Mouse (Mus musculus) heart, embryonic 15.5 days (tissue): ENCODE measurements around the gene Dennd6b. TPM values are rescaled to one million over a fixed set of nuclear protein-coding genes. Genes with fewer than 3 reads are reported as not detected.
A peak's percentile ranks its signal among the peaks of the same experiment; 100 is the strongest.

Source experiments
- ATAC-seq: fragments of 200-750 bp; cut with Nextera tagmentation; replicated peaks from 2 replicates; pipeline ENCODE4 v1.8.0; 2017; ENCODE audit warnings: low read depth, moderate TSS enrichment; ENCODE audit not compliant: insufficient number of reproducible peaks, insufficient read depth, low FRiP score
- H3K27ac ChIP-seq: fragments of 300-500 bp; sonication (generic); 2 replicates; pipeline ENCODE4 v1.5.1; 2015; ENCODE audit warnings: mild to moderate bottlenecking, inconsistent platforms
- H3K27me3 ChIP-seq: fragments of 300-500 bp; sonication (generic); 2 replicates; pipeline ENCODE4 v1.6.1; 2015; ENCODE audit warnings: inconsistent platforms
- H3K36me3 ChIP-seq: fragments of 300-500 bp; sonication (generic); 2 replicates; pipeline ENCODE4 v1.6.1; 2015; ENCODE audit warnings: mild to moderate bottlenecking, inconsistent platforms
- H3K4me1 ChIP-seq: fragments of 300-500 bp; sonication (generic); replicated peaks from 2 replicates; pipeline ENCODE4 v1.6.1; 2015; ENCODE audit warnings: inconsistent platforms
- H3K4me2 ChIP-seq: fragments of 300-500 bp; sonication (generic); 2 replicates; pipeline ENCODE4 v1.6.1; 2015; ENCODE audit warnings: inconsistent platforms, mild to moderate bottlenecking, moderate library complexity
- H3K4me3 ChIP-seq: fragments of 300-500 bp; sonication (generic); 2 replicates; pipeline ENCODE4 v1.5.1; 2015; ENCODE audit warnings: mild to moderate bottlenecking, inconsistent platforms
- H3K9ac ChIP-seq: fragments of 300-500 bp; sonication (generic); 2 replicates; pipeline ENCODE4 v1.6.1; 2015; ENCODE audit warnings: mild to moderate bottlenecking, inconsistent platforms
- H3K9me3 ChIP-seq: fragments of 300-500 bp; sonication (generic); replicated peaks from 2 replicates; pipeline ENCODE4 v1.6.1; 2016; ENCODE audit warnings: inconsistent platforms
- WGBS: fragments of 180-500 bp; shearing (Covaris S2); methylation state at CpG from one replicate; pipeline ENCODE4 v1.1.7; 2015; ENCODE audit warnings: mixed read lengths; 5-methylcytosine and 5-hydroxymethylcytosine counted together
- microRNA-seq: library from miRNA; unstranded; fragments of <30 nt; microRNA quantifications from one replicate; pipeline ENCODE4, GENCODE M21; 2016
- polyA plus RNA-seq: library from polyadenylated mRNA; unstranded; fragments of >200 nt; fragmentation: Nextera tagmentation; extraction: Ambion mirVana; gene quantifications from 2 replicates; pipeline ENCODE4 v1.2.1, GENCODE M21; 2015

The Dennd6b gene
- polyA plus RNA-seq, 1 experiment from 2014 or later = 15.3 TPM

DNA sequence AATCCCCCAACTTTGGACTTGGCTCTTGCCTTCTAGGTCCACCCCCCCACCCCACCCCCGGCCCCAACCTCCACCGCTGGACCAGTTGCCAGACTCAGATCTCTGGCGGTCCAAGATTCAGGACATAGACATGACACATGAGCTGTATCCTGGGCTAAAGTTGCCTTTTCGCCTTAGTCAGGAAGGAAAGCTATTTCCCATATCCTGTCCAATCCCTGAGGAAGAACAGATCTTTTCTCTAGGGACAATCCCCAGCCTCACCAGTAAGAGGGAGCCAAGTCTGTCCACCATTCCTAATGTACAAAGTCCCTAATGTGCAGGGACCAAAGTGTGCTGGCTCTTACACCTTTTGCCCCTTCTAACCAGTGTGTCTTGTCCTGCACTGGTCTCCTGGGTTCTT, 54.4 kb downstream of the Dennd6b start:
- H3K36me3 ChIP-seq = no peaks in the 10 kb centered on the region
- ATAC-seq = no peak
- no peak overlapping the region for H3K4me2 ChIP-seq
- whole genome bisulfite sequencing = 47% methylated on average over 4 of the region's 4 CpGs
- H3K9me3 ChIP-seq = no peaks in the 10 kb centered on the region
- peaks cover 73% of the 10 kb centered on the region for H3K27me3 ChIP-seq
- no peak overlapping the region for H3K27ac ChIP-seq
- H3K4me3 ChIP-seq = no peak overlapping the region
- H3K9ac ChIP-seq = no peak overlapping the region
- H3K4me1 ChIP-seq = peaks cover 44% of the 10 kb centered on the region

DNA sequence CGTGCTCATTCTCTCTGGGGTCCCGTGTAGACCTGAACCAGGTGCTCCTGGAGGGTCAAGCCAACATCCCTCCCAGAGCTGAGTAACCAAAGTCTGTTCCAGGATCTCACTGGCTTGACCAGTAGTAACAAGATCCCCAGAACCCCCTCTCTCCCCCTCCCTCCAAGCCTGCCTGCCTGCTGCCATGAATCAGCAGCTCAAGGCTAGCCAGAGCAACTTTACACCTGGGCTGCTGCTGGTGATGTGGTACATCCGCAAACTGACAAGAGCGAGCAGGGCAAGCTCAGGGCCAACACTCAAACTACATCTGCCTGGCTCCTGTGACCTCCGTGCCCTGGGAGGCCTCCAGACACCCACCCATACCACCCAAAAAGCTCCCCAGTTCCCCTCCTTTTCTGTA, 54.9 kb downstream of the Dennd6b start:
- Histone ChIP-seq H3K9me3 (no peaks in the 10 kb centered on the region), H3K36me3 (no peaks in the 10 kb centered on the region), H3K27ac (no peak overlapping the region), H3K4me3 (no peak overlapping the region), H3K9ac (no peak overlapping the region), H3K27me3 (peaks cover 69% of the 10 kb centered on the region), H3K4me2 (peak overlapping the region; percentile 98; the same call in 1 of the 2 replicates), H3K4me1 (peaks cover 39% of the 10 kb centered on the region)
- ATAC-seq = no peak
- 17% methylated on average over 5 of the region's 5 CpGs for WGBS

- peaks cover 34% of the 10 kb centered on the region for H3K4me1 ChIP-seq
- H3K36me3 ChIP-seq = no peaks in the 10 kb centered on the region
- H3K9ac ChIP-seq = peak within 1 kb of the TSS; percentile 61
- ATAC-seq = peak; percentile 67
- H3K9me3 ChIP-seq = no peaks in the 10 kb centered on the region
- H3K4me2 ChIP-seq = peak within 1 kb of the TSS; percentile 98
- peak within 1 kb of the TSS; percentile 63 for H3K4me3 ChIP-seq
- WGBS = 1% methylated on average over 21 of the region's 21 CpGs
- H3K27me3 ChIP-seq = peaks cover 62% of the 10 kb centered on the region
- 0 out of 2 replicates have a peak within 1 kb of the TSS, but pooled peaks have one; percentile 30 for H3K27ac ChIP-seq
Observed at GRCm38 (mm10) chr15:89140659-89141252, 55.5 kb downstream of the Dennd6b start, which contains the start of gene Mapk12. TSS of gene Mapk12 (minus strand) at chr15:89140703.

DNA sequence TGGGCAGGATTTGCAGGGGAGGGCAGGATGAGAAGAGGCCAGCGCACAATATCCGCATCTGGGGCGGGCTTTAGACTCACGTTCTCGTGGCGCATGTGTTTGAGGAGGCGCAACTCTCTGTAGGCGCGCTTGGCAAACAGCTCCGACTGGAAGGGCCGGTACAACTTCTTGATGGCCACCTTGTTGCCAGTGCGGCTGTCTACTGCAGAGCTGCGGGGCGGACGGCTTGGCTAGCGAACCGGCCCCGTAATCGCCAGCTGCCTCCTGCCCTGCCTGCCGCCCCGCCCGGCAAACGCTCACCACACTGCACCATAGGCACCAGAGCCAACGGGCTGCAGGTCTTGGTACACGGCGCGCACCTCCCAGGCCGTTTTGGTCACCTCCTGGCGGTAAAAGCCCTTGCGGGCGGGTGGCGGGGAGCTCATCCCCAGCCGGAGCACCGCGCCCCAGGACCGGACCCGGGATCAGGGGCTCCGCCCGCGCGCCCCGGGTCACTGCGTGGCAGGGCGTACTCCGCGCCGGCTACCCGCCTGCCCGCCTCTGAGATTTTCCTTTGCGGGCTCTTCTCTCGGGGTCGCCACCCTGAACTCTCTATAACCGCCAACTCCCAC, 56.1 kb downstream of the Dennd6b start:
- Histone ChIP-seq H3K4me3 (peak overlapping the region; percentile 63), H3K27me3 (peaks cover 56% of the 10 kb centered on the region), H3K9ac (peak overlapping the region; percentile 61), H3K36me3 (no peaks in the 10 kb centered on the region), H3K4me2 (peak overlapping the region; percentile 98), H3K27ac (0 out of 2 replicates have a peak overlapping the region, but pooled peaks have one; percentile 30), H3K4me1 (peaks cover 34% of the 10 kb centered on the region), H3K9me3 (no peaks in the 10 kb centered on the region)
- under 1% methylated on average over 53 of the region's 53 CpGs for WGBS
- peak; percentile 12; the same call in 1 of the 2 replicates for ATAC-seq

DNA sequence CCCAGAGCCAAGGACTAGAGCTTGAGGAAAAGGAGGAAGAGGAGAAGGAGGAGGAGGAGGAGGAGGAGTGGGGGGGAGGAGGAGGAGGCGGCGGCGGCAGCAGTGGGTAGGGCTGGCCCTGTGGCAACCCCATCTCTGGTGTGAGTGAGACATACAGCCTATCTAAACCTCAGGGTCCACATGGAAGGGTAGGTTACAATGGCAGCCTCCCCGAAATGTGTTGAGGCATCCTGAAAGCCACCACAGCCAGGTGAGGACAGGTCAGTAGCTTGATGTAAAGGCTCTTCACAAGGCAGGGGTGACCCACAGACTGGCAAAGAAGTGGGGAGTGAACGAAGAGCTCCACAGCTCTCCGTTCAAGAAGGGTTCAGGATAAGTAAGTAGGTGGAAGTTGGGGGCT, 57.8 kb downstream of the Dennd6b start:
- no peak overlapping the region for H3K4me2 ChIP-seq
- H3K27me3 ChIP-seq = peaks cover 42% of the 10 kb centered on the region
- no peak overlapping the region for H3K9ac ChIP-seq
- H3K9me3 ChIP-seq = no peaks in the 10 kb centered on the region
- no peaks in the 10 kb centered on the region for H3K36me3 ChIP-seq
- ATAC-seq = no peak
- WGBS = 90% methylated on average over 6 of the region's 6 CpGs
- H3K4me1 ChIP-seq = peaks cover 34% of the 10 kb centered on the region
- H3K27ac ChIP-seq = no peak overlapping the region
- no peak overlapping the region for H3K4me3 ChIP-seq

- WGBS = 80% methylated on average over 7 of the region's 7 CpGs
Observed at GRCm38 (mm10) chr15:89138046-89138405, 58.3 kb downstream of the Dennd6b start.

DNA sequence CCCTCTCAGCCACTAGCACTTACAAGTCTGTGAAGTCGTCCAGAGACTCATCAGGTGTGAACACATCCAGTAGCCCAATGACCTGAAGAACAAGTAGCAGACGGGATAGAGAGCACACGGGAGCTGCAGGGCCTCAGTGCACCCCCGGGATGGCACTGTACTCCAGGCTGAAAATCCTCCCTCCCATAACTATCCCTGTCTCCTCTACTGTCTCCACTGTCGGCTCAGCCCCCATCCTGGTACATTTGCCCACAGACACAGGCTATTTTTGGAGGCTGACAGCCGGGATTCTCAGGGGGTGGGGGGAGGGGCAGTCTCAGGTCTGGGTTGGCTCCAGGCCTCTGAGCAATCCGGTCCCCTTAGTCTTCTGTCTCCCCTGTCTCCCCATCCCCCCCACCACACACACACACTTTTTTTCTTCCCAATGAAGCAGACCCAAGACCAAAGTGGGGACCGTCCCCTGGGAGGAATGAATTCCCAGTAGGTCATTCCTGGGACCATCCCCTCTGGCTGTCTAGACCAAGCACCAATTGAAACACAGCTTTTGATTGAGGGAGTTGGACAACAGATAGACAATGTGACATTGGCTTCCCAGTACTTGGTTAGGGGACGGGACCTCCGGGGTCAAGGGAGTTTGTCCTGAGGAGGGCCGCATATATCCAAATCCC, 58.8 kb downstream of the Dennd6b start:
- peaks cover 34% of the 10 kb centered on the region for H3K4me1 ChIP-seq
- H3K9ac ChIP-seq = peak overlapping the region; percentile 25; the same call in 1 of the 2 replicates
- H3K27me3 ChIP-seq = peaks cover 35% of the 10 kb centered on the region
- H3K9me3 ChIP-seq = no peaks in the 10 kb centered on the region
- H3K4me2 ChIP-seq = peak overlapping the region; percentile 48
- 53% methylated on average over 11 of the region's 11 CpGs for WGBS
- H3K4me3 ChIP-seq = peak overlapping the region; percentile 13; the same call in 1 of the 2 replicates
- peak overlapping the region; percentile 23; the same call in 1 of the 2 replicates for H3K27ac ChIP-seq
- ATAC-seq = peak; percentile 44
- H3K36me3 ChIP-seq = no peaks in the 10 kb centered on the region

More at GRCm38 (mm10) chr15:89138046-89138405, 58.3 kb downstream of the Dennd6b start:
- ATAC-seq = no peak
- Histone ChIP-seq H3K4me2 (0 out of 2 replicates have a peak overlapping the region, but pooled peaks have one; percentile 48), H3K9ac (no peak overlapping the region), H3K27me3 (peaks cover 38% of the 10 kb centered on the region), H3K36me3 (no peaks in the 10 kb centered on the region), H3K9me3 (no peaks in the 10 kb centered on the region), H3K4me3 (no peak overlapping the region), H3K27ac (no peak overlapping the region), H3K4me1 (peaks cover 34% of the 10 kb centered on the region)

DNA sequence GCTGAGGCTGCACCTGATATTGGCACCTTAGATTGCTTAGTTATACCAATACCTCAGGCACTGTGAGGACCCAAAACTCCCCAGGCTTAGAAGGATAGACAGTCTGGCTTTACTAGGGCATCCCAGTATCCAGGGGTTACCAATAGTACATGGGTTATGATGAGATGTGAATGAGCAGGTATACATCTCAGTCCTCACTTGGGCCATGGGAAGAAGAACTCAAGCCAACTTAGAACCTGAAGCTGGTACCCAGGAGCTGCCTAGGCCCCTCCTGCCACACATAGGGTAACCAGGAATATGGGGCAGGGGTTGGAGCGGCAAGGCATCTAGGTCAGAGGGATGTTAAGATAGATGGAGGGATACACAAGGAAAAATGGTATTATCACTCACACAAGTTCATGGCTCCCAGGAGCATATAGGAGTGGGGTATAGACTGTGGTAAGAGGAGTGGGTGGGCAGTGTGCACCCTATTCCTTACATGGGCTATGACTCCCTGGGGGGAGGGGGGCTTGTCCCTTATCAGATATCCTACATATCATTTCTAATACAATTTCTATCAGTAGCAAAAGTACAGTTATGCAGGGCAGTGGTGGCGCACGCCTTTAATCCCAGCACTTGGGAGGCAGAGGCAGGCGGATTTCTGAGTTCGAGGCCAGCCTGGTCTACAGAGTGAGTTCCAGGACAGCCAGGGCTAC, 59.7 kb downstream of the Dennd6b start:
- no peak overlapping the region for H3K9ac ChIP-seq
- 94% methylated on average over 5 of the region's 5 CpGs for WGBS
- H3K27ac ChIP-seq = no peak overlapping the region
- H3K4me1 ChIP-seq = peaks cover 34% of the 10 kb centered on the region
- no peaks in the 10 kb centered on the region for H3K9me3 ChIP-seq
- H3K4me3 ChIP-seq = no peak overlapping the region
- H3K4me2 ChIP-seq = no peak overlapping the region
- H3K36me3 ChIP-seq = no peaks in the 10 kb centered on the region
- peaks cover 26% of the 10 kb centered on the region for H3K27me3 ChIP-seq
- no peak for ATAC-seq

Small RNA genes lying within 50 kb of the gene (microRNA-seq; reads per million reads assigned to microRNA genes)
- gene Mir6958 (1.5 reads per million), gene Mir7118 (not detected)

Other genes with a start within 250 kb of the Dennd6b start
- gene Ttll8, start 242.1 kb downstream of the Dennd6b start, polyA plus RNA-seq = not detected in 2 replicates
- not detected in 2 replicates for gene Mlc1, start 217.5 kb downstream of the Dennd6b start, polyA plus RNA-seq
- 69.4 and 76.5 TPM in 2 replicates for gene Mov10l1, start 213.6 kb downstream of the Dennd6b start, polyA plus RNA-seq
- gene Panx2, start 136.8 kb downstream of the Dennd6b start, polyA plus RNA-seq = 1.5 and 1.7 TPM in 2 replicates
- gene Trabd, start 121.4 kb downstream of the Dennd6b start, polyA plus RNA-seq = 40.8 and 56.4 TPM in 2 replicates
- gene Selenoo, start 107.4 kb downstream of the Dennd6b start, polyA plus RNA-seq = 10.1 and 14.1 TPM in 2 replicates
- 7.9 and 10.6 TPM in 2 replicates for gene Tubgcp6, start 73.4 kb downstream of the Dennd6b start, polyA plus RNA-seq
- 14.8 and 18.2 TPM in 2 replicates for gene Hdac10, start 67.8 kb downstream of the Dennd6b start, polyA plus RNA-seq
- gene Mapk12, start 55.8 kb downstream of the Dennd6b start, polyA plus RNA-seq = 16.0 and 19.1 TPM in 2 replicates
- 3.1 and 4.1 TPM in 2 replicates for gene Mapk11, start 46.9 kb downstream of the Dennd6b start, polyA plus RNA-seq
- gene Plxnb2, start 15.7 kb downstream of the Dennd6b start, polyA plus RNA-seq = 76.5 and 109 TPM in 2 replicates
- 18.6 and 22.7 TPM in 2 replicates for gene Ppp6r2, start 15.1 kb upstream of the Dennd6b start, polyA plus RNA-seq
- gene Sbf1, start 118.8 kb upstream of the Dennd6b start, polyA plus RNA-seq = 27.5 and 45.9 TPM in 2 replicates
- gene Adm2, start 126.2 kb upstream of the Dennd6b start, polyA plus RNA-seq = 0.19 and 0.60 TPM in 2 replicates
- gene Miox, start 137.9 kb upstream of the Dennd6b start, polyA plus RNA-seq = 0.28 TPM in 1 of 2 replicates, not detected in the other
- 43.0 and 57.7 TPM in 2 replicates for gene Lmf2, start 159.2 kb upstream of the Dennd6b start, polyA plus RNA-seq
- gene Ncaph2, start 159.2 kb upstream of the Dennd6b start, polyA plus RNA-seq = 85.3 and 96.9 TPM in 2 replicates
- 7.0 and 8.2 TPM in 2 replicates for gene Sco2, start 177.3 kb upstream of the Dennd6b start, polyA plus RNA-seq
- 1.2 and 1.3 TPM in 2 replicates for gene Tymp, start 180.5 kb upstream of the Dennd6b start, polyA plus RNA-seq
- gene Odf3b, start 182.8 kb upstream of the Dennd6b start, polyA plus RNA-seq = 0.96 and 1.1 TPM in 2 replicates
- not detected in 2 replicates for gene Klhdc7b, start 188.4 kb upstream of the Dennd6b start, polyA plus RNA-seq
- gene Syce3, start 214.0 kb upstream of the Dennd6b start, polyA plus RNA-seq = not detected in 2 replicates
- gene Cpt1b, start 229.4 kb upstream of the Dennd6b start, polyA plus RNA-seq = 169 and 195 TPM in 2 replicates
- gene C730034F03Rik, start 233.1 kb upstream of the Dennd6b start, polyA plus RNA-seq = 3.3 and 3.9 TPM in 2 replicates
- gene Gm44502, start 233.2 kb upstream of the Dennd6b start, polyA plus RNA-seq = 0.16 and 0.76 TPM in 2 replicates
- 72.7 and 73.8 TPM in 2 replicates for gene Chkb, start 233.4 kb upstream of the Dennd6b start, polyA plus RNA-seq